Mouse (Mus musculus): ENCODE measurements around the gene Olfr1358.

GRCm38 (mm10) chr10:78525511-78525910 lies 8.3 kb downstream of the Olfr1358 start:
- TF ChIP-seq USF1 (IDR thresholded peaks at IDR 0.05; ENCODE audit: low read depth, low read length): no peak
- no peak for TF ChIP-seq CTCF (conservative IDR thresholded peaks at IDR 0.05 in 1 of 2, IDR thresholded peaks at IDR 0.05 in 1 of 2; ENCODE audit: low read depth in 2 of 2, low read length in 2 of 2)
- TF ChIP-seq ZNF384 (IDR thresholded peaks at IDR 0.05; ENCODE audit: low read depth, low read length): no peak
- TF ChIP-seq JUND (conservative IDR thresholded peaks at IDR 0.05; ENCODE audit: low read depth, low read length): no peak
- no peak for TF ChIP-seq EP300 (IDR thresholded peaks at IDR 0.05; ENCODE audit: low read length)
- TF ChIP-seq POLR2A (IDR thresholded peaks at IDR 0.05; ENCODE audit: low read depth, low read length): no peak
- TF ChIP-seq MAZ (IDR thresholded peaks at IDR 0.05; ENCODE audit: low read depth, low read length): no peak
- TF ChIP-seq POLR2AphosphoS2 (IDR thresholded peaks at IDR 0.05; ENCODE audit: low read depth, low read length): no peak
- no peak for TF ChIP-seq MYC (IDR thresholded peaks at IDR 0.05; ENCODE audit: low read depth, low read length)
- no peak for TF ChIP-seq RCOR1 (conservative IDR thresholded peaks at IDR 0.05; ENCODE audit: low read depth, low read length)
- TF ChIP-seq MAFK (IDR thresholded peaks at IDR 0.05; ENCODE audit: insufficient replicate concordance, low read length): no peak
